Mouse (Mus musculus) spleen, adult 12 weeks (tissue): Measurements from ENCODE around the gene Lhfp.
"Not testable (repeated sequence)": the region's sequence is repeated elsewhere in the genome, so short reads cannot be mapped to it uniquely, and the experiment has no call there.

Source experiments
- DNase-seq: peaks from one replicate; pipeline ENCODE4 v3.0.0; 2022; ENCODE audit warnings: low spot score

The Lhfp gene

GRCm38 (mm10) chr3:53282005-53282404, 240.7 kb downstream of the Lhfp start:
- DNase-seq: not testable (repeated sequence)

GRCm38 (mm10) chr3:53284023-53284422, 242.7 kb downstream of the Lhfp start:
- no peak for DNase-seq

GRCm38 (mm10) chr3:53284471-53285177, 243.3 kb downstream of the Lhfp start:
- DNase-seq: no peak

GRCm38 (mm10) chr3:53288662-53289061, 247.3 kb downstream of the Lhfp start:
- DNase-seq: no peak

GRCm38 (mm10) chr3:53289589-53290219, 248.4 kb downstream of the Lhfp start:
- DNase-seq: no peak

- no peak for DNase-seq
Observed at GRCm38 (mm10) chr3:53291185-53291584, 249.9 kb downstream of the Lhfp start.

- no peak for DNase-seq
Observed at GRCm38 (mm10) chr3:53291945-53292344, 250.6 kb downstream of the Lhfp start.

GRCm38 (mm10) chr3:53292474-53292873, 251.1 kb downstream of the Lhfp start:
- DNase-seq: no peak

GRCm38 (mm10) chr3:53292979-53293378, 251.7 kb downstream of the Lhfp start:
- no peak for DNase-seq

GRCm38 (mm10) chr3:53293901-53294433, 252.6 kb downstream of the Lhfp start:
- no peak for DNase-seq

GRCm38 (mm10) chr3:53294855-53295254, 253.5 kb downstream of the Lhfp start:
- DNase-seq: no peak

GRCm38 (mm10) chr3:53301866-53302265, 260.5 kb downstream of the Lhfp start:
- DNase-seq: no peak

- no peak for DNase-seq
Observed at GRCm38 (mm10) chr3:53304123-53304900, 263.0 kb downstream of the Lhfp start.

GRCm38 (mm10) chr3:53305860-53306259, 264.5 kb downstream of the Lhfp start:
- DNase-seq: no peak

- DNase-seq: no peak
Observed at GRCm38 (mm10) chr3:53308649-53309048, 267.3 kb downstream of the Lhfp start.

GRCm38 (mm10) chr3:53310093-53310492, 268.8 kb downstream of the Lhfp start:
- no peak for DNase-seq

- no peak for DNase-seq
Observed at GRCm38 (mm10) chr3:53310615-53311014, 269.3 kb downstream of the Lhfp start.
